Mouse (Mus musculus): ENCODE data around the gene Rai14. TPM values are rescaled to one million over a fixed set of nuclear protein-coding genes. Genes with fewer than 3 reads are reported as not detected.

Rai14 gene
- polyA plus RNA-seq, 1 experiment from 2014 or later = 12.5 TPM

- H3K79me2 ChIP-seq (ENCODE audit: inconsistent target) = no peaks in the 10 kb centered on the region
- no peak overlapping the region for H3K4me3 ChIP-seq (ENCODE audit: inconsistent target)
- WGBS (ENCODE audit: missing documents) = 90% methylated on average over 4 of the region's 4 CpGs
- H3K36me3 ChIP-seq (ENCODE audit: inconsistent target) = no peaks in the 10 kb centered on the region
- H3K27ac ChIP-seq = no peak overlapping the region
These were observed 21.5 kb upstream of the Rai14 start for GRCm38 (mm10) chr15:10735948-10736347.

GRCm38 (mm10) chr15:10735216-10735615 is 20.8 kb upstream of the Rai14 start:
- Histone ChIP-seq H3K27ac (no peak overlapping the region), H3K4me3 (ENCODE audit: inconsistent target) (no peak overlapping the region)
- WGBS (ENCODE audit: missing documents) = 88% methylated on average over 8 of the region's 8 CpGs

GRCm38 (mm10) chr15:10731398-10731797 is 17.0 kb upstream of the Rai14 start:
- Histone ChIP-seq H3K79me2 (ENCODE audit: inconsistent target) (no peaks in the 10 kb centered on the region), H3K4me3 (ENCODE audit: inconsistent target) (no peak overlapping the region), H3K36me3 (ENCODE audit: inconsistent target) (no peaks in the 10 kb centered on the region), H3K27ac (no peak overlapping the region)
- 89% methylated on average over 3 of the region's 3 CpGs for WGBS (ENCODE audit: missing documents)

More at GRCm38 (mm10) chr15:10735216-10735615, 20.8 kb upstream of the Rai14 start:
- Histone ChIP-seq H3K79me2 (ENCODE audit: inconsistent target) (no peaks in the 10 kb centered on the region), H3K36me3 (ENCODE audit: inconsistent target) (no peaks in the 10 kb centered on the region)

GRCm38 (mm10) chr15:10726272-10726671 is 11.8 kb upstream of the Rai14 start:
- H3K36me3 ChIP-seq (ENCODE audit: inconsistent target) = no peaks in the 10 kb centered on the region
- no peak overlapping the region for H3K4me3 ChIP-seq (ENCODE audit: inconsistent target)
- 96% methylated on average over 3 of the region's 3 CpGs for WGBS (ENCODE audit: missing documents)
- no peak overlapping the region for H3K27ac ChIP-seq
- H3K79me2 ChIP-seq (ENCODE audit: inconsistent target) = no peaks in the 10 kb centered on the region

GRCm38 (mm10) chr15:10724857-10725256 is 10.4 kb upstream of the Rai14 start:
- no peak overlapping the region for H3K27ac ChIP-seq
- H3K79me2 ChIP-seq (ENCODE audit: inconsistent target) = no peaks in the 10 kb centered on the region
- WGBS (ENCODE audit: missing documents) = 95% methylated on average over 3 of the region's 3 CpGs
- H3K4me3 ChIP-seq (ENCODE audit: inconsistent target) = no peak overlapping the region
- no peaks in the 10 kb centered on the region for H3K36me3 ChIP-seq (ENCODE audit: inconsistent target)

- 33% methylated on average over 1 of the region's 1 CpGs for WGBS (ENCODE audit: missing documents)
- no peaks in the 10 kb centered on the region for H3K79me2 ChIP-seq (ENCODE audit: inconsistent target)
- no peak overlapping the region for H3K27ac ChIP-seq
- H3K4me3 ChIP-seq (ENCODE audit: inconsistent target) = no peak overlapping the region
- H3K36me3 ChIP-seq (ENCODE audit: inconsistent target) = no peaks in the 10 kb centered on the region
These were observed 9.1 kb upstream of the Rai14 start for GRCm38 (mm10) chr15:10723507-10723906.

GRCm38 (mm10) chr15:10722629-10723339 is 8.4 kb upstream of the Rai14 start:
- no peaks in the 10 kb centered on the region for H3K79me2 ChIP-seq (ENCODE audit: inconsistent target)
- H3K27ac ChIP-seq = no peak overlapping the region
- H3K4me3 ChIP-seq (ENCODE audit: inconsistent target) = no peak overlapping the region
- 87% methylated on average over 12 of the region's 12 CpGs for WGBS (ENCODE audit: missing documents)
- H3K36me3 ChIP-seq (ENCODE audit: inconsistent target) = no peaks in the 10 kb centered on the region

- H3K27ac ChIP-seq = no peak overlapping the region
- H3K36me3 ChIP-seq (ENCODE audit: inconsistent target) = no peaks in the 10 kb centered on the region
- WGBS (ENCODE audit: missing documents) = 93% methylated on average over 11 of the region's 11 CpGs
- no peaks in the 10 kb centered on the region for H3K79me2 ChIP-seq (ENCODE audit: inconsistent target)
- no peak overlapping the region for H3K4me3 ChIP-seq (ENCODE audit: inconsistent target)
These were observed 6.9 kb upstream of the Rai14 start for GRCm38 (mm10) chr15:10721259-10721781.

- Histone ChIP-seq H3K27ac (no peak overlapping the region), H3K4me3 (ENCODE audit: inconsistent target) (no peak overlapping the region), H3K79me2 (ENCODE audit: inconsistent target) (no peaks in the 10 kb centered on the region), H3K36me3 (ENCODE audit: inconsistent target) (no peaks in the 10 kb centered on the region)
- WGBS (ENCODE audit: missing documents) = 92% methylated on average over 8 of the region's 8 CpGs
These were observed 6.2 kb upstream of the Rai14 start for GRCm38 (mm10) chr15:10720671-10721070.

GRCm38 (mm10) chr15:10720188-10720587 is 5.8 kb upstream of the Rai14 start:
- WGBS (ENCODE audit: missing documents) = 91% methylated on average over 6 of the region's 11 CpGs

GRCm38 (mm10) chr15:10719511-10719910 is 5.1 kb upstream of the Rai14 start:
- Histone ChIP-seq H3K4me3 (ENCODE audit: inconsistent target) (no peak overlapping the region), H3K27ac (no peak overlapping the region), H3K79me2 (ENCODE audit: inconsistent target) (no peaks in the 10 kb centered on the region), H3K36me3 (ENCODE audit: inconsistent target) (no peaks in the 10 kb centered on the region)
- WGBS (ENCODE audit: missing documents) = 84% methylated on average over 2 of the region's 3 CpGs

More at GRCm38 (mm10) chr15:10720188-10720587, 5.8 kb upstream of the Rai14 start:
- Histone ChIP-seq H3K79me2 (ENCODE audit: inconsistent target) (no peaks in the 10 kb centered on the region), H3K36me3 (ENCODE audit: inconsistent target) (no peaks in the 10 kb centered on the region), H3K27ac (no peak overlapping the region), H3K4me3 (ENCODE audit: inconsistent target) (no peak overlapping the region)

GRCm38 (mm10) chr15:10718763-10719162 is 4.3 kb upstream of the Rai14 start:
- H3K79me2 ChIP-seq (ENCODE audit: inconsistent target) = no peaks in the 10 kb centered on the region; the same call in 1 of the 2 replicates
- 98% methylated on average over 9 of the region's 10 CpGs for WGBS (ENCODE audit: missing documents)
- H3K36me3 ChIP-seq (ENCODE audit: inconsistent target) = no peaks in the 10 kb centered on the region
- H3K27ac ChIP-seq = no peak overlapping the region
- no peak overlapping the region for H3K4me3 ChIP-seq (ENCODE audit: inconsistent target)

- Histone ChIP-seq H3K27ac (no peak overlapping the region), H3K4me3 (ENCODE audit: inconsistent target) (no peak overlapping the region), H3K79me2 (ENCODE audit: inconsistent target) (peaks cover 15% of the 10 kb centered on the region; the same call in 1 of the 2 replicates), H3K36me3 (ENCODE audit: inconsistent target) (no peaks in the 10 kb centered on the region)
- 100% methylated on average over 1 of the region's 1 CpGs for WGBS (ENCODE audit: missing documents)
These were observed 2.9 kb upstream of the Rai14 start for GRCm38 (mm10) chr15:10717284-10717683.

GRCm38 (mm10) chr15:10715966-10716365 is 1.5 kb upstream of the Rai14 start:
- Histone ChIP-seq H3K4me3 (ENCODE audit: inconsistent target) (no peak overlapping the region), H3K27ac (no peak overlapping the region), H3K79me2 (ENCODE audit: inconsistent target) (peaks cover 28% of the 10 kb centered on the region; the same call in 1 of the 2 replicates), H3K36me3 (ENCODE audit: inconsistent target) (no peaks in the 10 kb centered on the region)
- WGBS (ENCODE audit: missing documents) = 77% methylated on average over 4 of the region's 5 CpGs

GRCm38 (mm10) chr15:10715139-10715505 is 698 bp upstream of the Rai14 start:
- H3K4me3 ChIP-seq (ENCODE audit: inconsistent target) = peak overlapping the region; percentile 34
- no peaks in the 10 kb centered on the region for H3K36me3 ChIP-seq (ENCODE audit: inconsistent target)
- 15% methylated on average over 10 of the region's 10 CpGs for whole genome bisulfite sequencing (ENCODE audit: missing documents)
- H3K79me2 ChIP-seq (ENCODE audit: inconsistent target) = peaks cover 36% of the 10 kb centered on the region; the same call in 1 of the 2 replicates
- H3K27ac ChIP-seq = no peak overlapping the region
